Mouse (Mus musculus) embryonic facial prominence, embryonic 10.5 days (tissue): ENCODE results near the gene Gpcpd1. TPM values are rescaled to one million over a fixed set of nuclear protein-coding genes. Genes with fewer than 3 reads are reported as not detected.

ENCODE experiments used
- DNase-seq: peaks from one replicate; pipeline ENCODE4 v3.0.0-alpha.2; 2017; ENCODE audit warnings: low spot score
- H3K27ac ChIP-seq: fragments of 300-500 bp; sonication (generic); replicated peaks from 2 replicates; pipeline ENCODE4 v1.5.1; 2016; ENCODE audit warnings: mild to moderate bottlenecking
- H3K27me3 ChIP-seq: fragments of 300-500 bp; sonication (generic); replicated peaks from 2 replicates; pipeline ENCODE4 v1.6.1; 2016; ENCODE audit warnings: low read depth, mild to moderate bottlenecking; ENCODE audit not compliant: poor library complexity, severe bottlenecking
- H3K36me3 ChIP-seq: fragments of 300-500 bp; sonication (generic); replicated peaks from 2 replicates; pipeline ENCODE4 v1.6.1; 2016; ENCODE audit warnings: mild to moderate bottlenecking, moderate library complexity
- H3K4me1 ChIP-seq: fragments of 300-500 bp; sonication (generic); 2 replicates; pipeline ENCODE4 v1.6.1; 2016
- H3K4me3 ChIP-seq: fragments of 300-500 bp; sonication (generic); 2 replicates; pipeline ENCODE4 v1.5.1; 2016; ENCODE audit warnings: mild to moderate bottlenecking, moderate library complexity
- H3K9me3 ChIP-seq: fragments of 300-500 bp; sonication (generic); 2 replicates; pipeline ENCODE4 v1.6.1; 2016; ENCODE audit warnings: mild to moderate bottlenecking
- WGBS: fragments of 180-500 bp; shearing (Covaris S2); methylation state at CpG from one replicate; pipeline ENCODE4 v1.1.7; 2016; 5-methylcytosine and 5-hydroxymethylcytosine counted together
- polyA plus RNA-seq: library from polyadenylated mRNA; unstranded; fragments of >200 nt; fragmentation: Nextera tagmentation; extraction: Ambion mirVana; gene quantifications from 2 replicates; pipeline ENCODE4 v1.2.1, GENCODE M21; 2016

Gpcpd1 gene
- polyA plus RNA-seq, 1 experiment from 2014 or later, result 33.3 TPM

DNA sequence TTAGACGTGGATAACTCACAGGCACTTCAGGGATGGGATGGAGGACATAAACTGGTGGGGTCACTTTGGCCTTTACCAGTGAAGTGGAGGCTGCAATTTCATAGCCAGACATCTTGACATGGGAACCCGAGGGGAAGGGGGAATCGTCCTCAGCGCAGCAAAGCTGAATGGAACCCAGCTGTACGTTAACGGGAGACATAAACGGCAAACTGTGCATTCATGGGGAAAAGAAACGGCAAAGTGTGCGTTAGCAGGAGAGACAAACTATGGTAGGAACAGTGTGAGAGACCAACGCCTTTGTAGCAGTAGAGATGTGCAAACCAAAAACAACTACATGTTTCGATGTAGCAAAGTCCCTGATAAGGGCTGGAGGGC is 74.6 kb downstream of the Gpcpd1 start:
- no peaks in the 10 kb centered on the region for H3K9me3 ChIP-seq
- no peak overlapping the region for H3K27ac ChIP-seq
- no peak for DNase-seq
- peaks cover 13% of the 10 kb centered on the region; the same call in 1 of the 2 replicates for H3K4me1 ChIP-seq
- no peaks in the 10 kb centered on the region for H3K27me3 ChIP-seq
- no peaks in the 10 kb centered on the region for H3K36me3 ChIP-seq
- no peak overlapping the region for H3K4me3 ChIP-seq
- WGBS, result 77% methylated on average over 11 of the region's 11 CpGs

DNA sequence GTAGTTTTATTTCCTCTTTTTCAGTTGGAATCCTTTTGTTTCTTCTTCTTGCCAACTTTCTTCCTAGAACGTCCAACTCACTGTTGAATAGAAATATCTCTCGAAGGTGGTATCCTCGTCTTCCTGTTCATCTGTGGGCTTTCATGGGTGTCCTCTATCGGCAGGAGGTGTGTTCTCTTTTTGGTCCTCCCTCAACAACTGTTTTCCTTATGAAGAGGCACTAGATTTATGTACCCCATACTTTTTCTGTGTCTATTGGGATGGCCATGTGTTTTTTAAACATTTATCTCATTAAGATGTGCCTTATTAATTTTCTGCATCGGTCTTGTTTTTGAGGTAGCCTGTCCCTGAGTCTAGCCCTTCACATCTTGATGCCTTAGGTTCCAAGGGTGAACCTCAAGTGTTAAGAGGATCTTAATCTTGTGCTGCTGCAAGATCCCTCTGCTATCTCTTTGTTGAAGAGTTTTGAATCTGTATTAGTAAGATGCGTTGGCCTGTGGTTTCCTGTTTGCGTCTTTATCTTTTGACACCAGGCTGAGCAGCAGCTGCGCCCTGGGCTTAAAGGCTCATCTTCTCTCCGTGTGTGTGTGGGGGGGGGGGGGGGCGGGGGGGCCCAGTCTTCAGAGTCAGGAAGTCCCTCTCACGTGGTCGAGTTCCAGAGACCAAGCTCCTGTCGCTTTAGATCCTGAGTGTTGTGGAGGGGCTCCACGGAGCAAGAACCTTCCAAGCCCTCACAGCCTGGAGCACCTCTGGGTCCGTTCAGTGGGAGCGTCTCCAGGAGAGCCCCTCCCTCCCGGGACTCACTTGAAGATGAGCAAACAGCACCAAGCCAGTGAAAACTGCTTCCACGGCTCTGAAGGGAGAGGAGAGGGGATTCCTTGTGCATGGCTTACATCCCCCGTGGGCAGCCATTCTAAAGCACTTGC is 75.2 kb downstream of the Gpcpd1 start:
- Histone ChIP-seq H3K27ac (no peak overlapping the region), H3K36me3 (no peaks in the 10 kb centered on the region), H3K4me3 (no peak overlapping the region), H3K9me3 (no peaks in the 10 kb centered on the region), H3K4me1 (peaks cover 9% of the 10 kb centered on the region), H3K27me3 (no peaks in the 10 kb centered on the region)
- WGBS, result 53% methylated on average over 19 of the region's 19 CpGs
- DNase-seq, result no peak

DNA sequence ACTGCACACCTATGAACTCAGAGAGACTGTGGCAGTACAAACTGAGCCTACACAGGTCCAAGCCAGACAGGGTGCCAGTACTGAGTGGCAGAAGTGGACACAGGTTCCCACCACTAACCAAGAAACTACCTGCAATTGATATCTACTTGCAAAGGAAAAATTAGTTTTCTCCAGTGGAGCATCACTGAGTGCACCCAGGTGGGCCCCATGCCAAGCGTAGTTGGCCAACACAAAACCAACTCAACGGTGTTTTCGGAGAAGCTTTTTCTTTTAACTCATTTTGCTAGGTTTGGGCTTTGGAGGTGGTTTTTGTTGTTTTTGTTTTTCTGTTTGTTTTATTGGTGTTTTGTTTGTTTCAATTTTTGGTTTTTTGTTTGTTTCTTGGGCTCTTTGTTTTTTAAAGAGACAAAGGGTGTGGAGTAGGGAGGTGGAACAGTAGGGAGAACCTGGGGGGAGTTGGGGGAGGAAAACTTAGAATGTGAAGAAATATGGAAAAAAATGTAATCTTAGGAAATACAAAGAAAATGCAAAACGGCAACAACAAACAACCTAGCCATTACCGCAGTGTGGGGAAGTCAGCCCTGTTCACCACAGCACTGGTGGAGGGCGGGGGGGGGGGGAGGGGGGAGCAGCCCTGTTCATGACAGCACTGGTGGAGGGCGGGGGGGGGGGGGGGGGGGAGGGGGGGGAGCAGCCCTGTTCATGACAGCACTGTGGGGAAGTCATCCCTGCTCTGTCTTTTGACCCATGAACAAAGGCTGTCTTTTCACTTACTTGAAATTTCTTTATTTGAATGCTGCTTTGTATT is 76.3 kb downstream of the Gpcpd1 start:
- WGBS, result 81% methylated on average over 6 of the region's 7 CpGs
- H3K4me1 ChIP-seq, result peaks cover 15% of the 10 kb centered on the region
- no peak for DNase-seq
- H3K27ac ChIP-seq, result no peak overlapping the region
- H3K27me3 ChIP-seq, result no peaks in the 10 kb centered on the region
- H3K9me3 ChIP-seq, result no peaks in the 10 kb centered on the region
- no peak overlapping the region for H3K4me3 ChIP-seq
- no peaks in the 10 kb centered on the region for H3K36me3 ChIP-seq

DNA sequence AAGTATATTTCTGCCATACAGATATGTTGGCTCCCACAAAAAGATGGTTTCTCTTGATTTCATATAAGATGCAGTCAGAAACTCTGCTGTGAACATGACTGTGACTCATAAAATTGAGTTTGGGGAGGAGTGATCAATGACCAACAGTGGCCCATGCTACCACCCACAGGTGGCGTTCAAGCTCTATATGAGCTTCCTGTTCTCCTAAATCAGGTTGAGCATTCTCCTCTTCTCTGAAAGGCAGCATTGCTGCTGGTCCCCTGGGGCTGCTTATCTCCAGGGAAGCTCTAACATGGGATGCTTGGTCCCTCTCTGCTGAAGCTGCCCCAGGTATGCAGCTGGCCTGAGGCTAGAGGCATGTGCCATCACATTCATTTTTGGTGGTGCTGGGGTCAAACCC is 77.8 kb downstream of the Gpcpd1 start:
- H3K27ac ChIP-seq, result no peak overlapping the region
- no peaks in the 10 kb centered on the region for H3K36me3 ChIP-seq
- H3K27me3 ChIP-seq, result no peaks in the 10 kb centered on the region
- WGBS, result 88% methylated on average over 1 of the region's 1 CpGs
- no peak overlapping the region for H3K4me3 ChIP-seq
- H3K9me3 ChIP-seq, result no peaks in the 10 kb centered on the region
- H3K4me1 ChIP-seq, result peaks cover 15% of the 10 kb centered on the region
- DNase-seq, result no peak

- H3K27me3 ChIP-seq, result no peaks in the 10 kb centered on the region
- no peak overlapping the region for H3K27ac ChIP-seq
- WGBS, result 80% methylated on average over 9 of the region's 9 CpGs
- no peaks in the 10 kb centered on the region for H3K9me3 ChIP-seq
- no peak for DNase-seq
- H3K4me1 ChIP-seq, result peaks cover 15% of the 10 kb centered on the region
- no peaks in the 10 kb centered on the region for H3K36me3 ChIP-seq
- no peak overlapping the region for H3K4me3 ChIP-seq
These were observed 78.3 kb downstream of the Gpcpd1 start for GRCm38 (mm10) chr2:132509261-132509660.

- Histone ChIP-seq H3K4me1 (peaks cover 13% of the 10 kb centered on the region), H3K27me3 (no peaks in the 10 kb centered on the region), H3K9me3 (no peaks in the 10 kb centered on the region), H3K27ac (no peak overlapping the region), H3K4me3 (no peak overlapping the region), H3K36me3 (no peaks in the 10 kb centered on the region)
- 52% methylated on average over 6 of the region's 6 CpGs for WGBS
- no peak for DNase-seq
These were observed 80.0 kb downstream of the Gpcpd1 start for GRCm38 (mm10) chr2:132507521-132507920.

- no peaks in the 10 kb centered on the region for H3K27me3 ChIP-seq
These were observed 80.4 kb downstream of the Gpcpd1 start for GRCm38 (mm10) chr2:132507091-132507490.

DNA sequence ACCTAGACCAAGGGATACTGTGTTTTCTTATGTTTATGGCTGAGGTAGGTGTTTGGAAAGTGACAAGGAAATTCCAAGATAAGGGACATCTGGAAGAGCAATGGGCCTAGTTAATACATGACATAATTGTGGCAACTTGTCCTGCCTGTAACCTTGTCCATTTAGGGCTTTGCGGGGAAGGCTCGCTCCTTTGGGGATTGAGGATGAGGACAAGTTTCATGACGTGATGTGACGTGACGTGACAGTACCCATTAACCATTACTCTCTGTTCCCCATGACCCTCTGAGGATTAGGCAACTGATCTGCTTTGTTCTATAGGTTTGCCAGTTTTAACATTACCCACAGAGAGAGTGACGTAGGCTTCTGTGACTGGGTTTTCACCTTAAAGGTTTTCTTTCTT is 81.7 kb downstream of the Gpcpd1 start:
- Histone ChIP-seq H3K27ac (no peak overlapping the region), H3K9me3 (no peaks in the 10 kb centered on the region), H3K4me3 (no peak overlapping the region), H3K4me1 (peaks cover 8% of the 10 kb centered on the region), H3K36me3 (no peaks in the 10 kb centered on the region), H3K27me3 (no peaks in the 10 kb centered on the region)
- 90% methylated on average over 6 of the region's 6 CpGs for WGBS
- DNase-seq, result no peak

More at GRCm38 (mm10) chr2:132507091-132507490, 80.4 kb downstream of the Gpcpd1 start:
- H3K36me3 ChIP-seq, result no peaks in the 10 kb centered on the region
- WGBS, result 34% methylated on average over 14 of the region's 14 CpGs
- no peaks in the 10 kb centered on the region for H3K9me3 ChIP-seq
- DNase-seq, result peak; percentile 22
- H3K4me3 ChIP-seq, result no peak overlapping the region
- no peak overlapping the region for H3K27ac ChIP-seq
- H3K4me1 ChIP-seq, result peaks cover 8% of the 10 kb centered on the region

DNA sequence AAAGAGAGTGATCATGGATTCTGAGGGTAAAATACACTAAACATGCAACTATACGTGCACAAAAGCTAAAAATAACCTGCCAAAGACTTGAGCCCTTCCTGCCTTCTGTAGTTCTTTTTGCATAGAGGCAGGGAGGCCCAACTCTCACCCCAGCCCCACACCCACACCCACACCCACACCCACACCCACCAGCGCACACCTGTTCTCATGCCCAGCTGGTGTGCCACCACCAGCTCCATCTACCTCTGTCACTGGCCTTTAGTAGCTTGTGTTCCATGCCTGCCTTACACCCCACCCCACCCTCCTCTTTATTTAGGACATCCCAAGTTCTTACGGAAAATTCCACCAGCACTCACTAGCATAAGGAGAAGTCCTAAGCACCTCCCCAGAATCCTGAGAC is 89.2 kb downstream of the Gpcpd1 start:
- H3K27ac ChIP-seq, result no peak overlapping the region
- no peaks in the 10 kb centered on the region for H3K27me3 ChIP-seq
- 90% methylated on average over 3 of the region's 3 CpGs for WGBS
- DNase-seq, result no peak
- H3K4me1 ChIP-seq, result no peaks in the 10 kb centered on the region
- H3K9me3 ChIP-seq, result no peaks in the 10 kb centered on the region
- no peak overlapping the region for H3K4me3 ChIP-seq
- H3K36me3 ChIP-seq, result no peaks in the 10 kb centered on the region

GRCm38 (mm10) chr2:132497412-132498135 is 90.0 kb downstream of the Gpcpd1 start:
- 88% methylated on average over 7 of the region's 7 CpGs for WGBS
- no peaks in the 10 kb centered on the region for H3K4me1 ChIP-seq
- no peaks in the 10 kb centered on the region for H3K9me3 ChIP-seq
- no peak for DNase-seq
- no peaks in the 10 kb centered on the region for H3K36me3 ChIP-seq
- no peak overlapping the region for H3K27ac ChIP-seq
- H3K27me3 ChIP-seq, result no peaks in the 10 kb centered on the region
- H3K4me3 ChIP-seq, result no peak overlapping the region

- no peaks in the 10 kb centered on the region for H3K36me3 ChIP-seq
- no peaks in the 10 kb centered on the region for H3K9me3 ChIP-seq
- no peaks in the 10 kb centered on the region for H3K4me1 ChIP-seq
- no peak for DNase-seq
- no peaks in the 10 kb centered on the region for H3K27me3 ChIP-seq
- no peak overlapping the region for H3K27ac ChIP-seq
- WGBS, result 86% methylated on average over 4 of the region's 4 CpGs
- no peak overlapping the region for H3K4me3 ChIP-seq
These were observed 94.3 kb downstream of the Gpcpd1 start for GRCm38 (mm10) chr2:132493184-132493583.

DNA sequence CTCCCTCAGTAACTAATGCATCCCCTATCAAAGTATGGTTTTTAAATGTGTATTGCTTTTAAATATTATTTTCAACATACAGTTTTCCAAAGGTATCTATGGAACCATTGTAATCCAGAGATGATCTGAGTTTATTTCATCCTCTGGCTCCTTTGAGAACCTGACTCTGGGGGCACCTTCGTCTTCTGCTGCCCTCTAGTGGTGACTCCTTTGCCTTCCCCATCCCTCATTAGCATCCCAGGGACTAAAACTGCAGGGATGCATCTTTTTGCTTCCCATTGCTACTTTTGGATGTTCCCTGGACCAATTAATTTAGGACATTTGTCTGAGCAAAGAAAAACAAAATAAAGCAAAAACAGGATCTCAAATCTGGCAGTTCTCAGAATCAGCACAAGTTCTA is 102.1 kb downstream of the Gpcpd1 start:
- WGBS, result 0% methylated on average over 1 of the region's 1 CpGs
- H3K4me1 ChIP-seq, result no peaks in the 10 kb centered on the region
- no peak overlapping the region for H3K27ac ChIP-seq
- peak; percentile 65 for DNase-seq
- no peak overlapping the region for H3K4me3 ChIP-seq
- H3K27me3 ChIP-seq, result no peaks in the 10 kb centered on the region
- H3K36me3 ChIP-seq, result no peaks in the 10 kb centered on the region
- H3K9me3 ChIP-seq, result no peaks in the 10 kb centered on the region
